Mouse (Mus musculus) midbrain, embryonic 12.5 days (tissue): ENCODE measurements around the gene Cacfd1. TPM values are rescaled to one million over a fixed set of nuclear protein-coding genes. Genes with fewer than 3 reads are reported as not detected.

Experiments used
- ATAC-seq: fragments of 200-750 bp; cut with Nextera tagmentation; 2 replicates; pipeline ENCODE4 v1.8.0; 2017; ENCODE audit warnings: low read depth, moderate TSS enrichment, moderate library complexity; ENCODE audit not compliant: low FRiP score
- H3K27ac ChIP-seq: fragments of 300-500 bp; sonication (generic); replicated peaks from 2 replicates; pipeline ENCODE4 v1.5.1; 2016; ENCODE audit warnings: mild to moderate bottlenecking
- H3K27me3 ChIP-seq: fragments of 300-500 bp; sonication (generic); 2 replicates; pipeline ENCODE4 v1.6.1; 2016; ENCODE audit warnings: mild to moderate bottlenecking
- H3K36me3 ChIP-seq: fragments of 300-500 bp; sonication (generic); 2 replicates; pipeline ENCODE4 v1.6.1; 2016
- H3K4me1 ChIP-seq: fragments of 300-500 bp; sonication (generic); 2 replicates; pipeline ENCODE4 v1.6.1; 2016
- H3K4me2 ChIP-seq: fragments of 300-500 bp; sonication (generic); replicated peaks from 2 replicates; pipeline ENCODE4 v1.6.1; 2016; ENCODE audit warnings: mild to moderate bottlenecking, moderate library complexity
- H3K4me3 ChIP-seq: fragments of 300-500 bp; sonication (generic); 2 replicates; pipeline ENCODE4 v1.5.1; 2016; ENCODE audit warnings: mild to moderate bottlenecking
- H3K9ac ChIP-seq: fragments of 300-500 bp; sonication (generic); replicated peaks from 2 replicates; pipeline ENCODE4 v1.6.1; 2016; ENCODE audit warnings: mild to moderate bottlenecking, moderate library complexity
- H3K9me3 ChIP-seq: fragments of 300-500 bp; sonication (generic); 2 replicates; pipeline ENCODE4 v1.6.1; 2016; ENCODE audit warnings: mild to moderate bottlenecking
- WGBS: fragments of 180-500 bp; shearing (Covaris S2); methylation state at CpG from one replicate; pipeline ENCODE4 v1.1.7; 2016; 5-methylcytosine and 5-hydroxymethylcytosine counted together
- polyA plus RNA-seq: library from polyadenylated mRNA; unstranded; fragments of >200 nt; fragmentation: Nextera tagmentation; extraction: Ambion mirVana; gene quantifications from 2 replicates; pipeline ENCODE4 v1.2.1, GENCODE M21; 2016

Gene Cacfd1
- 116 and 126 TPM in 2 replicates for polyA plus RNA-seq

DNA sequence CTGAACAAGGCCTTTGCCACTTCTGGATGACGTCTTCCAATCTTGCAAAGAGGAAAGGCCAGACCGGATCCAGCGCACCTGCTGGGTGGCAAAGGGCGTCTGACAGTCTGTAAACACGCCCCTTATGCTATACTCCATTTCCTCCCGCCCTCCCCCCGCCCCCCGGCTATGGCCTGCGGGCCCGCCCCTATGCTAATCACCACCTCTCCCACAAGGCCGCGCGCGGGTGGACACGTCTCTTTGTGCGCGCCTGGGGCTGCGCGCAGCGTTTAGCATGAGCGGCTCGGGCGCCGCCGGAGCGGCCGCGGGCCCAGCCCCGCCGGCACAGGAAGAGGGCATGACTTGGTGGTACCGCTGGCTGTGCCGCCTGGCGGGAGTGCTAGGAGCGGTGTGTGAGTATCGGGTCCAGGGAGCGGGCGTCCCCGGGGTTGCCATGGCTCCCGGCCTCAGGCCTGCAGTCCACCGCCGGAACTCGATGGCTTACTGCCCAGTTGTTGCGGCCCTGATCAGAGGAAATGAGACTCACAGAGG, at the start of gene Cacfd1:
Cacfd1 (plus strand) TSS at position 213 of the 531 bp plus-strand sequence.
- Histone ChIP-seq H3K27me3 (no peaks in the 10 kb centered on the region), H3K4me1 (peaks cover 21% of the 10 kb centered on the region), H3K36me3 (peaks cover 13% of the 10 kb centered on the region), H3K4me2 (peak within 1 kb of the TSS; percentile 93), H3K27ac (peak within 1 kb of the TSS; percentile 73), H3K9me3 (no peaks in the 10 kb centered on the region), H3K4me3 (peak within 1 kb of the TSS; percentile 74), H3K9ac (peak within 1 kb of the TSS; percentile 86)
- ATAC-seq, result peak; percentile 96
- WGBS, result under 1% methylated on average over 43 of the region's 43 CpGs

DNA sequence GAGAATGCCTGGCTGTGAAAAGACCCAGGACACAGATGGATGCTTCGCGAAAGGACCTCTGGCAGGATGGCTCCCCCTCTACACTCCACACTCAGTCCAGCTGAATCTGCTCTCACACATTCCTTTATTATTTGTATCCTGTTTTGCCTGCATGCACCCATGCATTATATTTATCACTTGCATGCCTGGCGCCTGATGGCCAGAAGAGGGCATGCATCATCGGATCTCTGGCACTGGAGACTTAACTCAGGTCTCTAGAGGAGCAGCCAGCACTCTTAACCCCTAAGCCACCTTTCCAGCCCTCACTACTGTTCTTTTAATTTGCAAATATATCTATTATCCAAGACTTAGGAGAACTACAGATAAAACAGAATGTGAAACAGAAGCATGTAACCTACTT, 49.0 kb upstream of the Cacfd1 start:
- no peak overlapping the region for H3K4me3 ChIP-seq
- 84% methylated on average over 4 of the region's 4 CpGs for WGBS
- ATAC-seq, result no peak
- no peak overlapping the region for H3K27ac ChIP-seq
- H3K9me3 ChIP-seq, result no peaks in the 10 kb centered on the region
- peaks cover 57% of the 10 kb centered on the region for H3K36me3 ChIP-seq
- H3K4me1 ChIP-seq, result peaks cover 23% of the 10 kb centered on the region
- no peak overlapping the region for H3K4me2 ChIP-seq
- no peak overlapping the region for H3K9ac ChIP-seq
- H3K27me3 ChIP-seq, result no peaks in the 10 kb centered on the region

DNA sequence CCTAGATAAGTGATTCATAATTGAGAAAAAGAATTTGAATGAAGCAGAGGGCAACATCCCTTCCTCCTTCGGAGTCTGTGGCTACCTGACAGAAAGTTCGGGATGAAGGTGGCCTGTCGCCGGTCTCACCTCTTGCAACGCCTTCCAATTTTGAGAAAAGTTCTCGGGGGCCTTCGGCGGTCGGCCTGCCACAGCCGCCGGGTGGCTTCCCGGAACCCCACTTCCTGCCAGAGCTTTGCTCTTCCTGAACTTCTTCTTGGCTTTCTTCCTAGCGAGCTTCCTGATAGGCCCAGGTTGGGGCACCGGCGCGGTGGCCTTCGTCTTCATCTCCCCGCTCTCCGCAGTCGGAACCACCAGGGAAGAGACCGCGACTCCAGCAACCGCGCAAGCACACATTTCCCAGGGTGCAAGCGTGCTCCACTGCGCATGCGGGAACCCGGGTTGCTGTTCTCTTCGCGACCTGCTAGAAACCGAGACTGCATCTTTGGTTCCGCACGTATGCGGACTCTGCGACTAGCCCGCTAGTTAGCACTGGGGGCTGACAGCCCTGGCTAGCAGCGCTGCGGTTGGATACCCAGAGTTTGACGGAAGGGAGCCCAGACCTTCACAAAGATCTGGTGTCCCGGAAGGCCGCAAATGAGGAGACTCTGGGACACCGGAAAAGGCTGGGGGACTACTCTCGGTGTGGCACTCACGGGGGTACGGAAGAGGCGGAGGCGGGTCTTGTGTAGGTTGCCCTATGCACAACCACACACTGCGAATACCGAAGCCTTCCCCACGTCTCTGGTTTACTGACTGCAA, 45.6 kb upstream of the Cacfd1 start, which contains the start of gene Rexo4:
Rexo4 (minus strand) TSS at position 464 of the 801 bp plus-strand sequence.
- H3K4me3 ChIP-seq, result peak within 1 kb of the TSS; percentile 82
- WGBS, result under 1% methylated on average over 50 of the region's 50 CpGs

DNA sequence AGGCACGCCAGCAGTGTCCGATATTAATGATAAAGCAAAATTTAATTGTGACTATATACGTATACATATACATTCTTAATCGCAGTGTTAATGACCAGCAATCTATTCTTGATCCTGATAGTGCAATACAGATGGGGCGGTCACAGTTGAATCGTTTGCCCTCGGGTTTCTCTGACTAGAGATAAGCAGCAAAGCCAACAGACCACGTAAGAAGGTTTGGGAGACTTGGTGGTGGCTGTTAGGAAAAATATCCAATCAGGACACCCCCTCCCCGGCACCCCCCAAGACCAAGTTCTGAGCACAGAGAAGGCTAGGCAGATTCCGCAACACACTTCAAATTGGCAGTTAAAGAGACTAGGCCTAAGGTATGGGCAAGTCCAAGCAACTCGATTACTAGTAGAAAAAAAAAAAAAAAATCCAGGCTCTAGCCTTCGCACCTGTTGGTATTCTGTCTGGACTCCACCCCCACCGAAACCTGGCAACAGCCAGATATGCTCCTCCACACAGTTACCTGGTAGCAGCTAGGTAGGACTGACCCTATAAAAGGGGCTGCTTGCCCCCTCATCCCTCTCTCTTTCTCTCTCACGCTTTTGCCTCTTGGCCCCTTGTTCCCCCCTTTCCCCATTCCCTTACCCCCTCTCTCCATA, 44.9 kb upstream of the Cacfd1 start:
- ATAC-seq, result no peak
- Histone ChIP-seq H3K27me3 (no peaks in the 10 kb centered on the region), H3K9me3 (no peaks in the 10 kb centered on the region), H3K36me3 (peaks cover 20% of the 10 kb centered on the region), H3K9ac (peak overlapping the region; percentile 84), H3K4me2 (peak overlapping the region; percentile 93), H3K4me1 (peaks cover 23% of the 10 kb centered on the region), H3K4me3 (peak overlapping the region; percentile 82), H3K27ac (peak overlapping the region; percentile 95)
- WGBS, result 15% methylated on average over 14 of the region's 14 CpGs

More for the DNA sequence above, 45.6 kb upstream of the Cacfd1 start, which contains the start of gene Rexo4:
- Histone ChIP-seq H3K9ac (peak within 1 kb of the TSS; percentile 84), H3K4me1 (peaks cover 23% of the 10 kb centered on the region), H3K27ac (peak within 1 kb of the TSS; percentile 95), H3K36me3 (peaks cover 24% of the 10 kb centered on the region), H3K27me3 (no peaks in the 10 kb centered on the region), H3K9me3 (no peaks in the 10 kb centered on the region), H3K4me2 (peak within 1 kb of the TSS; percentile 93)
- peak; percentile 94 for ATAC-seq

DNA sequence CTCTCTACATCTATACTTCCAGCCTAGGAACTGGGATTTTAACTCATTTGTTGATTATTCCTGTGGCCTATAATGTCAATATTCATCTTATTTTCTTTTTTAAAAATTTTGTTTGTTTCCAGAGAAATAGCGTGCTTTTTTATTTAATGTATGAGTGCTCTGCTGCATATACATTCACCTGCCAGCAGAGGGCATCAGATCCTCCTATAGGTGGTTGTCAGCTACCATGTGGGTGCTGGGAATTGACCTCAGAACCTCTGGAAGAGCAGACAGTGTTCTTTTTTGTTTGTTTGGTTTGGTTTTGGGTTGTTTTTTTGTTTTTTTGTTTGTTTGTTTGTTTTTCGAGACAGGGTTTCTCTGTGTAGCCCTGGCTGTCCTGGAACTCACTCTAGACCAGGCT, 42.5 kb upstream of the Cacfd1 start:
- ATAC-seq, result no peak
- H3K36me3 ChIP-seq, result peaks cover 1% of the 10 kb centered on the region; the same call in 1 of the 2 replicates
- WGBS, result 84% methylated on average over 2 of the region's 2 CpGs

DNA sequence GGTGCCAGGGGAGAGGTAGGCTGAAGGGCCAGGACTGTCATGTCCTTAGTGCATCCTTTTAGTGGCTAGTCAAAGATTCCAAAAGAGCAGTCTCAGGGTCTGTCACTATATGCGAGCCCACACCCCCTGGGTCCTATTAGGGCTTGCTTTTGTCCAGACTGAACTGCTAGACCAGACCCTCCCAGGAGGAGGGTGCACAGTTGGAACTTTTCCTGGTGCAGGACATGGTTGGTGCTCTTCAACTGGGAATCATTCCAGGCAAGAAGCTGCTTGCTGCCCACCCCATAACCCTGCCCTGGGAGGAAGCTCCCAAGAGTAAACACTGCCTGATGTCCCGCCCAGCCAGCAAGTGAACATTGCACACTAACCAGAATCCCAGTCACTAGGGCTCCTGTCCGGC, 36.6 kb upstream of the Cacfd1 start, which contains the start of gene Adamts13:
Adamts13 (plus strand) TSS at position 301 of the 400 bp plus-strand sequence.
- Histone ChIP-seq H3K27me3 (no peaks in the 10 kb centered on the region), H3K36me3 (no peaks in the 10 kb centered on the region), H3K4me2 (no peak within 1 kb of the TSS), H3K4me3 (no peak within 1 kb of the TSS), H3K9ac (no peak within 1 kb of the TSS), H3K27ac (no peak within 1 kb of the TSS), H3K4me1 (no peaks in the 10 kb centered on the region), H3K9me3 (no peaks in the 10 kb centered on the region)
- no peak for ATAC-seq
- WGBS, result 71% methylated on average over 3 of the region's 3 CpGs

More for the DNA sequence above, 42.5 kb upstream of the Cacfd1 start:
- no peak overlapping the region for H3K27ac ChIP-seq
- no peak overlapping the region for H3K4me2 ChIP-seq
- H3K4me3 ChIP-seq, result no peak overlapping the region
- no peak overlapping the region for H3K9ac ChIP-seq
- no peaks in the 10 kb centered on the region for H3K9me3 ChIP-seq
- no peaks in the 10 kb centered on the region for H3K27me3 ChIP-seq
- peaks cover 15% of the 10 kb centered on the region for H3K4me1 ChIP-seq

DNA sequence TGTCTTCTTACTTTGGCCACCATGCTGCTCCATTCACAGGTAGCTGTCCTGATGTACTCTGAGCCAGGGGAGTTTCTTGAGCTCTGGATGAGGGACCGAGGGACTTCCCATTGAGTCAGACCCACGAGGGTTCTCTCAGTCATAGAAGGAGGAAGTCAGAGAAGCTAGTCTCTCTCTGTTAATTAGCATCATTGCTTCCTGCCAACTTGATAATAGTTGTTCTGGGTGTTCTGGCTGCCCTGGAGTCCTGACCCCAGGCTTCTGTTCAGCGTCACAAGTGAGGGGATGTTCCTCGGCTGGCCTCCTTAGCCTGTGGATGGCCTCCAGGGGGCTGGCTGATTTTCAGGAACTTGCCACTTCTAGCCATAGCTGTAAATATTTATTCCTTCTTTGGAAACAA, 35.8 kb upstream of the Cacfd1 start:
- Histone ChIP-seq H3K4me2 (no peak overlapping the region), H3K9me3 (no peaks in the 10 kb centered on the region), H3K4me1 (no peaks in the 10 kb centered on the region), H3K27me3 (no peaks in the 10 kb centered on the region; the same call in 1 of the 2 replicates), H3K27ac (no peak overlapping the region), H3K4me3 (no peak overlapping the region), H3K36me3 (no peaks in the 10 kb centered on the region), H3K9ac (no peak overlapping the region)
- ATAC-seq, result no peak
- 67% methylated on average over 4 of the region's 4 CpGs for WGBS

DNA sequence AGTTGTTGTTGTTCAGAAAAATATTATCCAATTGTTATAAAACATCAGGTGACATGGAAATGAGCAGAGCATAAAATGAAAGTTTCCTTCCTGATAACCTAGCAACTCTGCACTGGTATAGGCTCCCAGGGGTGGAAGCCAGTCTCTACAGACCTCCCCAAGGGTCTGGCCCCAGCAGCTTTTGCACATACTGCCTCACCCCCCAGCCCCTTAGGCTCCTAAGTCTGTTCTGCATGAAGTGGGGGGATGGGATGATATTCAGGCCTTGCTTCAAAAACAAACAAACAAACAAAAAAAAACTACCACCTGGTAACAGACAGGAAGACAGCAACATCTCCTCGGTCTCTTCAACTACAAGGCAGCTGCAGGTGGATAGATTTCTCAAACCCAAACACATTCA, 29.4 kb upstream of the Cacfd1 start:
- ATAC-seq, result no peak
- no peaks in the 10 kb centered on the region for H3K4me1 ChIP-seq
- WGBS, result 83% methylated on average over 1 of the region's 1 CpGs
- no peak overlapping the region for H3K27ac ChIP-seq
- H3K9ac ChIP-seq, result no peak overlapping the region
- no peaks in the 10 kb centered on the region for H3K9me3 ChIP-seq
- no peaks in the 10 kb centered on the region for H3K36me3 ChIP-seq
- no peak overlapping the region for H3K4me2 ChIP-seq
- H3K27me3 ChIP-seq, result no peaks in the 10 kb centered on the region; the same call in 1 of the 2 replicates
- H3K4me3 ChIP-seq, result no peak overlapping the region

DNA sequence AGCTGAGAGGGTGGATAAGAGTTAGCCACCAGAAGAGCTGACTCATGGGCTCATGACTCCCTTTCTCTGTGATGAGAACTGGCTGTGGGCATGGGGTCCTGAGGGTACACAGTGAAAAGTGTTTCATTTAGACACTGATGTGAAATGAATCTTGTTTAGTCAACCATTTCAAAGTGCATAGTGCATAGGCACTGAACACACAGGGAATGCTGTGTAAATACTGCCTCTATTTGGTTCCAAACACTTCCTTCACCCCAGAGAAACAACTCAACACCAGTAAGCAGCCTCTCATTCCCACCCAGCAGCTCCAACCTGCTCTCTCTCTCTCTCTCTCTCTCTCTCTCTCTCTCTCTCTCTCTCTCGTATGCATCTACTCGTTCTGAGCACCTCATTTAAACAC, 25.5 kb upstream of the Cacfd1 start:
- Histone ChIP-seq H3K9ac (no peak overlapping the region), H3K4me1 (no peaks in the 10 kb centered on the region), H3K27me3 (0 out of 2 replicates have a peak, but pooled peaks cover 7% of the 10 kb centered on the region), H3K36me3 (no peaks in the 10 kb centered on the region), H3K9me3 (no peaks in the 10 kb centered on the region), H3K4me2 (no peak overlapping the region), H3K4me3 (no peak overlapping the region), H3K27ac (no peak overlapping the region)
- ATAC-seq, result no peak
- 85% methylated on average over 2 of the region's 2 CpGs for WGBS

DNA sequence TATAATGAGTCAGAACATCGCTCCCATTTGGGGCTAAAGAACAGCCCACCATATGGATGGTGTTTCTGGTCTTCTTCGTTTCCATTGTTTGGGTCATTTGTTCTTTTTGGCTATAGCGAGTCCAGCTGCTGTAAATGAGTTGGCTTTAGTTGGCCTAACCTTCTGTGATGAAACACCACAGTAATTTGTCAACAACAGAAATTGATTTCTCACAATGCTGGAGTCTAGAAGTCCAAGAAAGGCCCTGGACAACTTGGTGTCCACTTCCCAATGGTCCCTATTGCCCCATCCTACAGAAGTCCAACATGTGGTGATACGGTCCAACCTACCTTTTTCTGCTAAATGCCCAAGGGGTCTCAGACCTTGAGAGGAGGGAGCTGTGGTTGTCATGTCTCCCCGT, 25.1 kb upstream of the Cacfd1 start:
- 87% methylated on average over 5 of the region's 5 CpGs for WGBS
- H3K4me1 ChIP-seq, result no peaks in the 10 kb centered on the region

DNA sequence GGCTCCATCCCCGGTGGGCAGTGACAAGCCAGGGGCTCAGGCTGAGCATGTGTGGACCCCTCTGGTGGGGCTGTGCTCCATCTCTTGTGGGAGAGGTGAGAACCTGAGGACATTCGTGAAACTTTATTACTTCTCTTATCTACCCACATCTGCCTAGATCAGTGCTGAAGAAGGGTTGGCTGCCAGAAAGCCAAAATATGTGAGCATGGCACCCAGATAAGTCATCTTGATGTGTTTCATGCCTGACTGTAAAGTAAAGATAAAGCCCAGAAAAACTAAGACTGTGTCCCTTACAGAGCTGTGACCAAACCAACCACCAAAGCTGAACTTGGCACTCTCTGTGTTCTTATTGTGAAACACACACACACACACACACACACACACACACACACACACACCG, 15.8 kb upstream of the Cacfd1 start:
- 86% methylated on average over 3 of the region's 3 CpGs for WGBS
- Histone ChIP-seq H3K27ac (no peak overlapping the region), H3K4me2 (no peak overlapping the region), H3K9ac (no peak overlapping the region), H3K4me3 (no peak overlapping the region), H3K36me3 (no peaks in the 10 kb centered on the region), H3K9me3 (no peaks in the 10 kb centered on the region), H3K4me1 (no peaks in the 10 kb centered on the region), H3K27me3 (no peaks in the 10 kb centered on the region)
- no peak for ATAC-seq

More for the DNA sequence above, 25.1 kb upstream of the Cacfd1 start:
- H3K9me3 ChIP-seq, result no peaks in the 10 kb centered on the region
- 0 out of 2 replicates have a peak, but pooled peaks cover 7% of the 10 kb centered on the region for H3K27me3 ChIP-seq
- H3K36me3 ChIP-seq, result no peaks in the 10 kb centered on the region
- H3K4me3 ChIP-seq, result no peak overlapping the region
- no peak overlapping the region for H3K4me2 ChIP-seq
- H3K27ac ChIP-seq, result no peak overlapping the region
- ATAC-seq, result no peak
- H3K9ac ChIP-seq, result no peak overlapping the region

DNA sequence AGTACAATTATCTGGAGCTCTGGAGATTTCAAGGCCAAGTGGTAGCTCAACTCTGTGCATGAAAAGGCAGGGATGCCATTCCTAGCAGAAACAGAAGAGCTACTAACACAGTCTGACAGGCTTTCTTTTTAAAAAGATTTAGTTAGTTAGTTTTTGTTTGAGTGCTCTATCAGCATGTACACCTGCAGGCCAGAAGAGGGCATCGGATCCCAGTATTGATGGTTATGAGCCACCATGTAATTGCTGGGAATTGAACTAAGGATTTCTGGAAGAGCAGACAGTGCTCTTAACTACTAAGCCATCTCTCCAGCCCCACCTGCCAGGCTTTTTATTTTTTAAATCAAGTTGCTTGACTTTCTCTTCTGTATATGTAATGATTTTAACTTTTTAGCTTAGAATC, 12.2 kb upstream of the Cacfd1 start:
- H3K9me3 ChIP-seq, result no peaks in the 10 kb centered on the region
- no peak overlapping the region for H3K9ac ChIP-seq
- 91% methylated on average over 1 of the region's 1 CpGs for WGBS
- no peak overlapping the region for H3K4me3 ChIP-seq
- H3K27ac ChIP-seq, result no peak overlapping the region
- H3K4me1 ChIP-seq, result no peaks in the 10 kb centered on the region
- no peaks in the 10 kb centered on the region for H3K36me3 ChIP-seq
- no peak for ATAC-seq
- no peaks in the 10 kb centered on the region for H3K27me3 ChIP-seq
- H3K4me2 ChIP-seq, result no peak overlapping the region
